Mouse (Mus musculus) skeletal muscle tissue, postnatal 0 days (tissue): ENCODE results near the gene Gm4133. TPM values are rescaled to one million over a fixed set of nuclear protein-coding genes. Genes with fewer than 3 reads are reported as not detected.

Experiments used
- polyA plus RNA-seq: library from polyadenylated mRNA; unstranded; fragments of >200 nt; fragmentation: Nextera tagmentation; extraction: Ambion mirVana; gene quantifications from 2 replicates; pipeline ENCODE4 v1.2.1, GENCODE M21; 2015

The Gm4133 gene
- polyA plus RNA-seq: not detected in 2 replicates

GRCm38 (mm10) chr7:20333965-20334364 is at the start of gene Gm4133:
Gene Gm4133 (minus strand): TSS chr7:20334065.

GRCm38 (mm10) chr7:20375310-20375709 is 41.4 kb upstream of the Gm4133 start, which contains the start of gene Gm5728:
Gene Gm5728 (minus strand): TSS chr7:20375410.

Other genes with a start within 250 kb of the Gm4133 start
- gene Vmn1r91, start 234.4 kb downstream of the Gm4133 start, polyA plus RNA-seq: not detected in 2 replicates
- gene Gm16442, start 211.5 kb downstream of the Gm4133 start, polyA plus RNA-seq: not detected in 2 replicates
- not detected in 2 replicates for gene Vmn1r93, start 195.0 kb downstream of the Gm4133 start, polyA plus RNA-seq
- not detected in 2 replicates for gene Vmn1r94, start 165.7 kb downstream of the Gm4133 start, polyA plus RNA-seq
- not detected in 2 replicates for gene Vmn1r95, start 140.4 kb downstream of the Gm4133 start, polyA plus RNA-seq
- gene Gm6164, start 128.5 kb downstream of the Gm4133 start, polyA plus RNA-seq: not detected in 2 replicates
- not detected in 2 replicates for gene Gm4498, start 100.2 kb downstream of the Gm4133 start, polyA plus RNA-seq
- gene Gm5890, start 71.2 kb downstream of the Gm4133 start, polyA plus RNA-seq: not detected in 2 replicates
- not detected in 2 replicates for gene Gm5728, start 41.3 kb upstream of the Gm4133 start, polyA plus RNA-seq
- gene Vmn1r100, start 83.9 kb upstream of the Gm4133 start, polyA plus RNA-seq: not detected in 2 replicates
- gene Vmn1r101, start 108.5 kb upstream of the Gm4133 start, polyA plus RNA-seq: not detected in 2 replicates
- gene Gm10670, start 140.9 kb upstream of the Gm4133 start, polyA plus RNA-seq: not detected in 2 replicates
- gene Vmn1r103, start 176.5 kb upstream of the Gm4133 start, polyA plus RNA-seq: not detected in 2 replicates
- not detected in 2 replicates for gene Vmn1r104, start 199.8 kb upstream of the Gm4133 start, polyA plus RNA-seq
- not detected in 2 replicates for gene Gm5726, start 211.7 kb upstream of the Gm4133 start, polyA plus RNA-seq
- gene Gm4141, start 242.2 kb upstream of the Gm4133 start, polyA plus RNA-seq: not detected in 2 replicates